Mouse (Mus musculus) gonadal fat pad, adult 2 months (tissue): ENCODE measurements around the gene Znhit3. TPM values are rescaled to one million over a fixed set of nuclear protein-coding genes. Genes with fewer than 3 reads are reported as not detected.
"Not testable (repeated sequence)": the region's sequence is repeated elsewhere in the genome, so short reads cannot be mapped to it uniquely, and the experiment has no call there.

ENCODE experiments used
- DNase-seq: peaks from one replicate; pipeline ENCODE4 v3.0.0-alpha.2; 2012; ENCODE audit warnings: low read depth
- polyA plus RNA-seq: library from polyadenylated mRNA; depleted of rRNA; stranded (reverse); fragments of >200 nt; gene quantifications from 2 replicates; pipeline ENCODE4 v1.2.3, GENCODE M21; 2012; rRNA removed

The Znhit3 gene
- polyA plus RNA-seq, 1 experiment = 17.7 TPM

DNA sequence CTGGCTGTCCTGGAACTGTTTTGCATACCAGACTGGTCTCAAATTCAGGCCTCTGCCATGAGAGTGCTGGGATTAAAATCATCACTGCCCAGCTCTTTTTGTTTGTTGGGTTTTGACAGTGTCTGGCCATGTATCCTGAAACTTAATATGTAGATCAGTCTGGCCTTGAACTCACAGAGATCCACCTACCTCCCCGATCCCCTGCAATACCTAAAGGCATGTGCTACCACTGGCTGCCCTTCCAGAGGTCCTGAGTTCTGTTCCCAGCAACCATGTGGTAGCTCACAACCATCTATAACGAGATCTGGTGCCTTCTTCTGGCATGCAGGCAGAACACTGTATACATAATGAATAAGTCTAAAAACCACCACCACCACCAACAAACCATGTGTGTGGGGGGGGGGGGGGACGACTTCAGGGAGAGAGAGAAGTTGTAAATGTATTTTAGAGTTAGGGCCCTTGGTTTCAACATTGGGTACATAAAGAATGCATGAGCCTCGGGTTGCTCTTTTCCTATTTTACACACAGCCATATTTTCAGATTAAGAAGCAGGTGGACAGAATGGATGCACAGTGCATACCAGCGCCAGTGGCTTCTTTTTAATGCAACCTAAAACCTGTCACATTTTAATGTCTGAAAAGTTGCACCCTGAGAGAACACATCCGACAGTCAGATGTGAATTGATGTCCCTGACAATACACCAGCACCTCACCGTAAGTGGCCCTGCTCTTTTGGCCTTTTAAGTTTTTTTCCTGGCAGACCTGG, 37.0 kb downstream of the Znhit3 start:
- DNase-seq = no peak

DNA sequence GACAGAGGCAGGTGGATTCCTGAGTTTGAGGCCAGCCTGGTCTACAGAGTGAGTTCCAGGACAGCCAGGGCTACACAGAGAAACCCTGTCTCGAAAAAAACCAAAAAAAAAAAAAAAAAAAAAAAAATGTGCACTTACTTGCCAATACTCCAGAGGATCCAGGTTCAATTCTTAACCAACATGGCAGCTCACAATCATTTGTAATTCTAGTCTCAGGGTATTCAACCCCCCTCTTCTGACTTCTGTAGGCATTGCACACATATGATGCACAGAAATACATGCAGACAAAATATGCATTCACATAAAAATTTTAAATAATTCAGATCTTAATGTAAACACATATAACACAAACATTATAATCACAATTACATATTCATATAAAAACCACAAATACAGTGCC, 40.1 kb downstream of the Znhit3 start:
- DNase-seq = not testable (repeated sequence)

DNA sequence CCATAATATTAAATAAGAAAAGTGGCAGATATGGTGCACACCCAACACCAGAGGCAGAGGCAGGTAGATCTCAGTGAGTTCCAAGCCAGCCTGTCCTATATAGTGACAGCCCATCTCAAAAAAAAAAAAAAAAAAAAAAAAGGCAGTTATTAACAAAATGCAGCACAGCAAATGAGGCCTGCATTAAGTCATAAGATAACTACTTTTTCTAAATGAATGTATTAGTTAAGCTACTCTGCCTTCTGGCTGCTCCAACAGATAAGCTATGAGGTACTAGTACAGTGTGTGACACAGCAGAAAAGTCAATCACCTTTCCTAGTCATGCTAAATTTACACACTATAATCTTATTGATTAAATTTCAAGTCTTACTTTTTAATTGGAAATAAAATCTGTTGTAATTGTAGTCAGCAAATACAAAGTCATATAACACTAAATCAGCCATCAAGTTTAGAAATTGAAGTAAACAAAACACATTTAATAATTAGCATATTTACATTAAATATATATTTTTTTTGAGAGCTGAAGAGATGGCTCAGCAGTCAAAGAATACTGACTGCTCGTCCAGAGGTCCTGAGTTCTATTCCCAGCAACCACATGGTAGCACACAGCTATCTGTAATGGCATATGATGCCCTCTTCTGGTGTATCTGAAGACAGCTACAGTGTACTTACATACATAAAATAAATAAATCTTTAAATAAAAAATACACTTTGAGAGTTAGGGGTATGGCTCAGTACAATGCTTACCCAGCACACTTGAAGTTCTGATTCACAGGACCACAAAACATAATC, 42.9 kb downstream of the Znhit3 start:
- no peak for DNase-seq

DNA sequence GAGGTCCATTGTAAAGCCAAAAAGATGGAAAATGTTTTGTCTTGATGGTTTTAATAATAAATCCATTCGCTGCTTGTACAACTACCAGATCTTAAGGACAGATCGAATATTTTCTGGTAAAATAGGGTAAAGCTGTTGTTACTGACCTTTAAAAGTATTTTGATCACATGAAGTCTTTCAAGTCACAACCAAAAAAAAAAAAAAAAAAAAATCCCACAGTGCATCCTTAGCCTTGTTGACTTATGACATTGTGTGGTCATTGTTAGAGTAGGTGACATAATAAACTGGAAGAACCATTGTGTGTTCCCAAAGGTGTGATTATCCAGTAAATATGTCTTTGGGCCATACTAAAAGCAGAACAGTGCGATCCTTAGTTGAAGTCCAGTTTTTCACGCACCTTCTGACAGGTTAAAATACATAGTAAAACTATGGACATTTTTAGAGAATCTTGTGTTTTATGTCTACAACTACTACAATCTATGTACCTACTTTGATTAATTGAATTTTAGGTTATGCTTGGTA, 44.6 kb downstream of the Znhit3 start:
- no peak for DNase-seq

DNA sequence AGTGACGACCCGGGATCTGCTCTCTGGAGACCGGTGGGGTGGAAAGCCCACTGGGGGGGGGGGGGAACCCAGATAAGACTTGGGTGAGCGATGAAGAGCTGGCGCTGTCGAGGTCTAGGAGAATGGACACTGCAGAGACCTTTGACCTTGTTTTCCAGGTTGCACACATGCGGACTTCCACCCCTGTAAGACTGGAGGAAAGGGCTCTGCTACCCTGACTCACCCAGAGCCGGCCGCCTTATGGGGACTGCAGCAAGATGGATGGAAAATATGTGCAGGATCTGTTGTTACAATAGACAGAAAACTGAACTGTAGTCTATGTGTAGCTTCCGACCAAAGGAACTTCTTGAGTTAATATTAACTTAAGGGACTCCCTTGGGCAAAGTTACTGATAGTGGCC, 45.1 kb downstream of the Znhit3 start:
- no peak for DNase-seq

DNA sequence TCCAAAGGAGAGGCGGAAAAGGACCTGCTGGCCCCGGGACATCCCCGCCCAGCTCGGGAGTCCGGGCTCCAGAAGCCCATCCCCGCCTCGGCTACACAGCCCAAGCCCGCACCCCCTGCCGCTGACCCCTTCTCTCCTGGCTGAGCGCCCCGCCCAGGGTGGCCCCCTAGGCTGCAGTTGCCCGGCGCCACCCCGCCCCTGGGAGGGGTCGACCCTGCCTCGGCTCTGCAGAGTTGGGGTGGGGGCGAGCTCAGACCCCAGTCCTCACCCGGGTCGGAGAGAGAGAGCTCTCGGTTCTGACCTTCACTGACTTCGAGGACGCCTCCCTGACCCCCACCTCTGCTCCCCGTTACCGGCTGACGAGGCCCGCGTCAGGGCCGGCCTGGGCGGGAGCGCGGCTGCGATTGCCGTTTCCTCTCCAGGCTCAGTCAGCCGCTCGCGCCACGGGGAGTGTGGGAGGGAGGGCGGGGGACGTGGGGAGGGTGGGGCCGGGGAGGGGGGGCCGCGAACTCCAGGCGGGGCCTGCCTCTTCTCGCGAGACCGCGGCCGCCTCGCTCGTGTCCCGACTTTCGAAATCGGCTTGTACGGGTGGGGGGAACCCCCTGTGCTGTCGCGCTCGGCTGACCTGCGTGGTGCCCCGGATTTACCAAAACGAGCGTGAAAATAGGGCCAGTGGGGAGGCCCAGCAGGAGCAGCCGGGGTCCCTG, 45.7 kb downstream of the Znhit3 start, which contains the start of gene Ggnbp2:
Ggnbp2 (minus strand) TSS at position 481 of the 707 bp plus-strand sequence.
- DNase-seq = no peak

DNA sequence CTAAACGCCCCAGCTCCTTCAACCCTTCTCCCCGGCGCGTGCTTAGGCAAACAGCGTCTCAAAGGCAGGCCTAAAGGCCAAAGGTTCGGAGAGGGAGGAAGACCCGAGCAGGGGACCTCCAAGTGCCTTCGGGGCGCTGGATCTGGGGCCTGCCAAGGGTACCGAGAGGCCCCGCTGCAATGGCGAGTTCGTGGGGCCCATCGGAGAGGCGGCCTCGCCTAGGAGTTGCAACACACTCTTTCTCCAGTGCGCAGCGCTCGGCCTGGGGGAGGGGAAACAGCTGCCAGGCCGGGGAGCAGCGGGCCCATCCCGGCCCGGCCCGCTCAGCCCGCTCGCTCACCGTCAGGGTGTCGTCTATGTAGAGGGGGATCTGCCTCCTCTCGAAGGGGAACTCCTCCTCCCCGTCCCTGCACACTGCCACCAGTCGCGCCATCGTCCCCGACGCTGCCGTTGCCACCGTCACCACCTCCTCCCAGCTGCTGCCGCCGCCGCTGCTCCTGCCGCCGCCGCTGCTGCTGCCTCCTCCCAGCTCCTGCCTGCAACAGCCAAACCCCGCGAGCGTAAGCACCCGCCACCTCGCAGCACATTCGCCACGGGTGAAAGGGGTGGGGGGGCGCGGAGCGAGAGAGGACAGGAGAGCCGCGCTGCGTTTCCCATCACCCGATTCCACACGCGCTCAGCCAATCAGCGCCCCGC, 46.5 kb downstream of the Znhit3 start:
- DNase-seq = no peak

DNA sequence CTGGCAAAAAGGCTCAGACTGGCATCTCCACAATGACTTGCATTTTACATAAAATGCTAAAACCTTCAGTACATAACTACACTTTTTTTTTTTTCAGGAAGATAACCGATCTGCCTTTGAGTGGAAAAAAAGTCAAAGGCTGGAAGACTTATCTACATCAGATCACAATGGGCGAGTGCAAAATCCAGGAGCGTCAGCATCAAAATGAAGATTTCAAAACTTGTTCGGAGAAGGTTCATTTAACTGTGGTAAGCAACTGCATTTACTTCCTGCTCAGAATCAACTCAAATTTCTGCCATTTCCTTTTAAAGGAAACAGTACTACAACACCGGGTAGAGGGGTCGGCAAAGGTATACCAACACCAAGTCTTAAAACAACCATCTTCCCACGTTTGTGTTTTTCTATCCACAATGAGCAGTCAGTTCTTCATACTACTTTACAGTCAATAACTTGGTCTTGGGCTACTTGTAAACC, 47.3 kb downstream of the Znhit3 start:
- DNase-seq = no peak

DNA sequence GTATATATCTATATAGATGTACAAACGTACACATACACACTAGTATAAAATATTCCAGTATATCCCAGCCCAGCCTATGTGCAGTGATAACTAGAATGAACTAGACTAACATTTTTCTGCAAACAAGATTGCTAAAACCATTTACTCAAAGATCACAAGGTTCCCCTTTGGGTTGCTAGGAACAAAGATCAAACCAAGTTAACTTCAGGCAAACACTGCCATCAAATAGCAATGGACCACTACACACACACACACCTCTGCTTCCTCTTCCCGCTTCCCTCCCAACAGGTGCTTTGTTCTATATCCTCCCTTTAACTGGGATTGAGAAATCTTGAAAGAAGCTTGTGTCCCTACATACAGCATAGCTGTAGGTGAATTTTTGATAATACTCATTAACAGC, 48.6 kb downstream of the Znhit3 start:
- DNase-seq = no peak

DNA sequence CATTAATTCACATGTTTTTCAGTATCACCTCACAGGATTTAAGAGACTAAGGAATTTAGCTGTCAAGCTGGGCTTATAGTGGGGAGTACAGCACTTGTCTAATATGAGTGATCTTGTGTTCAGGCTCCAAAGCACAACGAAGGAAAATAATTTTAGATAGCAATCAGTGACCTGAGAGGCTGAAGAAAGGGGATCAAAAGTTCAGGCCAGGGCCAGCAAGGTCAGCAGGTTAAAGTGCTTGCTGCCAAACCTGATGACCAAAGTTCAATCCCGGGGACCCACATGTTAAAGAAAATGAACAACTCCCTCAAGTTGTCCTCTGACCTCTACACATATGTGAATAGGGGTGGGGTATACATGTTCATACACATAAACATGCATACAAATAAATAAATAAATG, 50.9 kb downstream of the Znhit3 start:
- DNase-seq = no peak

Other genes with a start within 250 kb of the Znhit3 start
- gene Mrm1, start 96.9 kb downstream of the Znhit3 start, polyA plus RNA-seq = 8.9 and 10.0 TPM in 2 replicates
- 21.6 and 26.3 TPM in 2 replicates for gene Dhrs11, start 87.4 kb downstream of the Znhit3 start, polyA plus RNA-seq
- gene Ggnbp2, start 45.5 kb downstream of the Znhit3 start, polyA plus RNA-seq = 34.1 and 58.7 TPM in 2 replicates
- gene Myo19, start 36.2 kb downstream of the Znhit3 start, polyA plus RNA-seq = 10.4 and 16.7 TPM in 2 replicates
- gene Pigw, start 36.1 kb downstream of the Znhit3 start, polyA plus RNA-seq = 3.3 and 4.5 TPM in 2 replicates
- gene Car4, start 41.4 kb upstream of the Znhit3 start, polyA plus RNA-seq = 86.5 and 91.9 TPM in 2 replicates
- gene Usp32, start 223.8 kb upstream of the Znhit3 start, polyA plus RNA-seq = 6.8 and 7.8 TPM in 2 replicates